Mouse (Mus musculus): ENCODE data around the gene Rpl37. TPM values are rescaled to one million over a fixed set of nuclear protein-coding genes. Genes with fewer than 3 reads are reported as not detected.

Gene Rpl37
- polyA plus RNA-seq, 1 experiment from 2014 or later = 580 TPM

GRCm38 (mm10) chr15:5149187-5149586 is 32.7 kb downstream of the Rpl37 start:
- DNase-seq (ENCODE audit: low spot score) (no peak), ATAC-seq (replicated peaks; ENCODE audit: insufficient number of reproducible peaks, low FRiP score, low TSS enrichment, low read depth) (no peak)
- Histone ChIP-seq H3K9ac (replicated peaks; ENCODE audit: low read length) (no peak overlapping the region), H3K27ac (replicated peaks; ENCODE audit: low read depth, low read length) (no peak overlapping the region), H3K4me2 (ENCODE audit: low read depth, low read length) (no peak overlapping the region), H3K27me3 (ENCODE audit: control insufficient read depth, insufficient read depth, low read length) (no peaks in the 10 kb centered on the region), H3K4me1 (ENCODE audit: control insufficient read depth, insufficient read depth, low read length) (no peaks in the 10 kb centered on the region), H3K4me3 (ENCODE audit: low read depth, low read length) (no peak overlapping the region), H3K36me3 (replicated peaks; ENCODE audit: control insufficient read depth, insufficient read depth, low read depth, low read length) (no peaks in the 10 kb centered on the region), H3K9me3 (replicated peaks; ENCODE audit: control insufficient read depth, low read length) (no peaks in the 10 kb centered on the region)
- 66% methylated on average over 4 of the region's 4 CpGs for WGBS

GRCm38 (mm10) chr15:5152171-5152570 is 35.7 kb downstream of the Rpl37 start:
- H3K4me2 ChIP-seq (ENCODE audit: low read depth, low read length) = no peak overlapping the region
- no peak overlapping the region for H3K4me3 ChIP-seq (ENCODE audit: low read depth, low read length)
- 89% methylated on average over 6 of the region's 6 CpGs for WGBS
- no peak overlapping the region for H3K9ac ChIP-seq (replicated peaks; ENCODE audit: low read length)
- H3K27me3 ChIP-seq (ENCODE audit: control insufficient read depth, insufficient read depth, low read length) = no peaks in the 10 kb centered on the region
- no peaks in the 10 kb centered on the region for H3K4me1 ChIP-seq (ENCODE audit: control insufficient read depth, insufficient read depth, low read length)
- no peak overlapping the region for H3K27ac ChIP-seq (replicated peaks; ENCODE audit: low read depth, low read length)
- no peaks in the 10 kb centered on the region for H3K36me3 ChIP-seq (replicated peaks; ENCODE audit: control insufficient read depth, insufficient read depth, low read depth, low read length)
- DNase-seq (ENCODE audit: low spot score) = no peak
- H3K9me3 ChIP-seq (replicated peaks; ENCODE audit: control insufficient read depth, low read length) = no peaks in the 10 kb centered on the region
- no peak for ATAC-seq (replicated peaks; ENCODE audit: insufficient number of reproducible peaks, low FRiP score, low TSS enrichment, low read depth)

DNA sequence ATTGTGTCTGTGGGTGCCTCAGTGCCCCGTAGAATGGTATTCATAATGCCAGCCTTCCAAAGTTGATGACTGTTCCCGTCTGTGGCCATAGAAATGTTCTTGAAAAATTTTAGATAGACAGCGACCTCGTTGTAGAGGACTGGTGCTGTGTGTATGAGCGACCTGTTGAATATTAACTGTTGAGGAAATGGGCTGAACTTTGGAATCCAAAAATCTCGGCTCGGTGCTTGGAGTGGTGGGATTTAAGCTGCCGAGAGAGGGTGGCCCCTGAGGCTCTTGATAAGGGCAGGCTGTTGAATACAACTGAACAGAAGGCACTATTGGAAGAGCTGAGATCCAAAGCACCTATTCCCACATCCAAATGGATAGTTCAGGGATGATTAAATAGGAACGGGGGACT is 38.2 kb downstream of the Rpl37 start:
- H3K4me3 ChIP-seq (ENCODE audit: low read depth, low read length) = no peak overlapping the region
- DNase-seq (ENCODE audit: low spot score) = no peak
- no peaks in the 10 kb centered on the region for H3K4me1 ChIP-seq (ENCODE audit: control insufficient read depth, insufficient read depth, low read length)
- no peak overlapping the region for H3K4me2 ChIP-seq (ENCODE audit: low read depth, low read length)
- no peak overlapping the region for H3K9ac ChIP-seq (replicated peaks; ENCODE audit: low read length)
- no peak overlapping the region for H3K27ac ChIP-seq (replicated peaks; ENCODE audit: low read depth, low read length)
- no peaks in the 10 kb centered on the region for H3K9me3 ChIP-seq (replicated peaks; ENCODE audit: control insufficient read depth, low read length)
- WGBS = 89% methylated on average over 9 of the region's 9 CpGs
- no peak for ATAC-seq (replicated peaks; ENCODE audit: insufficient number of reproducible peaks, low FRiP score, low TSS enrichment, low read depth)
- H3K27me3 ChIP-seq (ENCODE audit: control insufficient read depth, insufficient read depth, low read length) = no peaks in the 10 kb centered on the region
- no peaks in the 10 kb centered on the region for H3K36me3 ChIP-seq (replicated peaks; ENCODE audit: control insufficient read depth, insufficient read depth, low read depth, low read length)

DNA sequence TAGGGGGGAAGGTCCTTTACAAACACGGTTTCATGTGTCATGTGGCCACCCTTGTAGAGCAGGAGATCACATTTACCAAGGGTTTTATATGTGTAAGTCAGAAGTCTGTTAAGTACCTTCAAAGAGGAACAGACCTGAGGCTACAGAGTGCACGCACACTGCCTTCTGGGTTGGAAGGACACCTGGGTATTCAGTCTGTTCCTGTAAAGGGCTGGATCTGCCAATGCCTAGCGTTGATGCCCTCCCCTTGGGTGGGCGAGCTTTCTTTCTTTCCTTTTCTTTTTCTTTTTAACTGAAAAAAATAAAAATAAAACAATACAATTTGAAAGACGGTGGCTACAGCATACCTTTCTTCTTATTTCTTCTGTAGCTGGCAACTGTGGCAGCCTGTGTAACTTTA is 38.6 kb downstream of the Rpl37 start:
- no peaks in the 10 kb centered on the region for H3K27me3 ChIP-seq (ENCODE audit: control insufficient read depth, insufficient read depth, low read length)
- H3K4me3 ChIP-seq (ENCODE audit: low read depth, low read length) = no peak overlapping the region
- WGBS = 77% methylated on average over 5 of the region's 5 CpGs
- H3K27ac ChIP-seq (replicated peaks; ENCODE audit: low read depth, low read length) = no peak overlapping the region
- H3K36me3 ChIP-seq (replicated peaks; ENCODE audit: control insufficient read depth, insufficient read depth, low read depth, low read length) = no peaks in the 10 kb centered on the region
- no peaks in the 10 kb centered on the region for H3K9me3 ChIP-seq (replicated peaks; ENCODE audit: control insufficient read depth, low read length)
- H3K4me2 ChIP-seq (ENCODE audit: low read depth, low read length) = no peak overlapping the region
- H3K4me1 ChIP-seq (ENCODE audit: control insufficient read depth, insufficient read depth, low read length) = no peaks in the 10 kb centered on the region
- H3K9ac ChIP-seq (replicated peaks; ENCODE audit: low read length) = no peak overlapping the region
- ATAC-seq (replicated peaks; ENCODE audit: insufficient number of reproducible peaks, low FRiP score, low TSS enrichment, low read depth) = no peak
- no peak for DNase-seq (ENCODE audit: low spot score)

GRCm38 (mm10) chr15:5156355-5156754 is 39.9 kb downstream of the Rpl37 start:
- DNase-seq (ENCODE audit: low spot score) (no peak), ATAC-seq (replicated peaks; ENCODE audit: insufficient number of reproducible peaks, low FRiP score, low TSS enrichment, low read depth) (no peak)
- Histone ChIP-seq H3K36me3 (replicated peaks; ENCODE audit: control insufficient read depth, insufficient read depth, low read depth, low read length) (no peaks in the 10 kb centered on the region), H3K9ac (replicated peaks; ENCODE audit: low read length) (no peak overlapping the region), H3K4me3 (ENCODE audit: low read depth, low read length) (no peak overlapping the region), H3K27ac (replicated peaks; ENCODE audit: low read depth, low read length) (no peak overlapping the region), H3K4me2 (ENCODE audit: low read depth, low read length) (no peak overlapping the region), H3K4me1 (ENCODE audit: control insufficient read depth, insufficient read depth, low read length) (no peaks in the 10 kb centered on the region), H3K9me3 (replicated peaks; ENCODE audit: control insufficient read depth, low read length) (no peaks in the 10 kb centered on the region), H3K27me3 (ENCODE audit: control insufficient read depth, insufficient read depth, low read length) (no peaks in the 10 kb centered on the region)
- WGBS = 87% methylated on average over 4 of the region's 4 CpGs

DNA sequence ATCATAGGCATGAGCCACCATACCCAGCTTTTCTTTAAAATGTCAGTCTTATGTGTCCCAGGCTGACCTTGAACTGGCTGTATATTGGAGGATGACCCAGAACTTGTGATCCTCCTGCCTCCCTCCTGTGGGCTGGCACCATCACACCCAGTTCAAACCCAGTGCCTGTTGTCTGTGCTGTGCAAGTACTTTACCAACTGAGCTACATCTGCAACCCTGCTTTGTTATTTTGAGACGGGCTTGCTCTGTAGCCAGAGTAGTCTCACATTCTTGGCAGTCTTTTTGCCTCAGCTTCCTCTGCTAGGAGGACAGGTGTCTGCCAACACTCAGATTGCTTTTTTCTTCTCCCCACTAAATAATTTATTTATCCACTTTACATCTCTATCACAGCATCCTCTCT is 40.9 kb downstream of the Rpl37 start:
- no peaks in the 10 kb centered on the region for H3K27me3 ChIP-seq (ENCODE audit: control insufficient read depth, insufficient read depth, low read length)
- H3K9me3 ChIP-seq (replicated peaks; ENCODE audit: control insufficient read depth, low read length) = no peaks in the 10 kb centered on the region
- no peak overlapping the region for H3K27ac ChIP-seq (replicated peaks; ENCODE audit: low read depth, low read length)
- WGBS = 80% methylated on average over 1 of the region's 1 CpGs
- ATAC-seq (replicated peaks; ENCODE audit: insufficient number of reproducible peaks, low FRiP score, low TSS enrichment, low read depth) (no peak), DNase-seq (ENCODE audit: low spot score) (no peak)
- H3K9ac ChIP-seq (replicated peaks; ENCODE audit: low read length) = no peak overlapping the region
- no peak overlapping the region for H3K4me3 ChIP-seq (ENCODE audit: low read depth, low read length)
- no peaks in the 10 kb centered on the region for H3K36me3 ChIP-seq (replicated peaks; ENCODE audit: control insufficient read depth, insufficient read depth, low read depth, low read length)
- H3K4me2 ChIP-seq (ENCODE audit: low read depth, low read length) = no peak overlapping the region
- no peaks in the 10 kb centered on the region for H3K4me1 ChIP-seq (ENCODE audit: control insufficient read depth, insufficient read depth, low read length)

DNA sequence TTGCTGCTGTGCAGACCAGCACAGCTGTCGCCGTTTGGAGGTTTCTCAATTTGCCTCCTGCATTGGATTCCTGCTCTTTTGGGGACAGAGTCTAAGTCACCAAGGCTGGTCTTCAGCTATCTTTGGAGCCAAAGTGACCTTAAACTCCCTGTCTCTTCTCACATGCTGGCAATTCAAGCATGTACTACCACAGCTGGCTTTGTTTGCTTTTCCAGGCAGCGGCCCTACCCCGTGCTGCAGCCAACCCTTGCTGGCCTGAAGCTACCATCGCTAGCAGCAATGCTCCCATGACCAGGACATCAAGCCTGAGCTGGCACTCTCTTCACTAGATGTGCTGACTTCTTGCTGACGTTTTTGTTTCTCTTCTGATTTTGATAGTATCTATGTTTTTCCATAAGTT is 42.4 kb downstream of the Rpl37 start:
- Histone ChIP-seq H3K27me3 (ENCODE audit: control insufficient read depth, insufficient read depth, low read length) (no peaks in the 10 kb centered on the region), H3K4me2 (ENCODE audit: low read depth, low read length) (no peak overlapping the region), H3K4me1 (ENCODE audit: control insufficient read depth, insufficient read depth, low read length) (no peaks in the 10 kb centered on the region), H3K4me3 (ENCODE audit: low read depth, low read length) (no peak overlapping the region), H3K9me3 (replicated peaks; ENCODE audit: control insufficient read depth, low read length) (no peaks in the 10 kb centered on the region), H3K27ac (replicated peaks; ENCODE audit: low read depth, low read length) (no peak overlapping the region), H3K36me3 (replicated peaks; ENCODE audit: control insufficient read depth, insufficient read depth, low read depth, low read length) (no peaks in the 10 kb centered on the region; the same call in 1 of the 2 replicates), H3K9ac (replicated peaks; ENCODE audit: low read length) (no peak overlapping the region)
- 79% methylated on average over 6 of the region's 6 CpGs for WGBS
- ATAC-seq (replicated peaks; ENCODE audit: insufficient number of reproducible peaks, low FRiP score, low TSS enrichment, low read depth) = no peak
- DNase-seq (ENCODE audit: low spot score) = no peak

GRCm38 (mm10) chr15:5165121-5165773 is 48.8 kb downstream of the Rpl37 start:
- H3K27ac ChIP-seq (replicated peaks; ENCODE audit: low read depth, low read length) = no peak overlapping the region
- no peak overlapping the region for H3K9ac ChIP-seq (replicated peaks; ENCODE audit: low read length)
- no peaks in the 10 kb centered on the region; the same call in 1 of the 2 replicates for H3K36me3 ChIP-seq (replicated peaks; ENCODE audit: control insufficient read depth, insufficient read depth, low read depth, low read length)
- no peak for DNase-seq (ENCODE audit: low spot score)
- no peaks in the 10 kb centered on the region for H3K4me1 ChIP-seq (ENCODE audit: control insufficient read depth, insufficient read depth, low read length)
- H3K9me3 ChIP-seq (replicated peaks; ENCODE audit: control insufficient read depth, low read length) = no peaks in the 10 kb centered on the region
- no peak overlapping the region for H3K4me3 ChIP-seq (ENCODE audit: low read depth, low read length)
- WGBS = 87% methylated on average over 12 of the region's 12 CpGs
- ATAC-seq (replicated peaks; ENCODE audit: insufficient number of reproducible peaks, low FRiP score, low TSS enrichment, low read depth) = no peak
- H3K4me2 ChIP-seq (ENCODE audit: low read depth, low read length) = no peak overlapping the region
- H3K27me3 ChIP-seq (ENCODE audit: control insufficient read depth, insufficient read depth, low read length) = no peaks in the 10 kb centered on the region

All from embryonic facial prominence, embryonic 11.5 days (tissue).